ENCODE assay signal across 8 mouse cellular contexts in the genomic region with DNA sequence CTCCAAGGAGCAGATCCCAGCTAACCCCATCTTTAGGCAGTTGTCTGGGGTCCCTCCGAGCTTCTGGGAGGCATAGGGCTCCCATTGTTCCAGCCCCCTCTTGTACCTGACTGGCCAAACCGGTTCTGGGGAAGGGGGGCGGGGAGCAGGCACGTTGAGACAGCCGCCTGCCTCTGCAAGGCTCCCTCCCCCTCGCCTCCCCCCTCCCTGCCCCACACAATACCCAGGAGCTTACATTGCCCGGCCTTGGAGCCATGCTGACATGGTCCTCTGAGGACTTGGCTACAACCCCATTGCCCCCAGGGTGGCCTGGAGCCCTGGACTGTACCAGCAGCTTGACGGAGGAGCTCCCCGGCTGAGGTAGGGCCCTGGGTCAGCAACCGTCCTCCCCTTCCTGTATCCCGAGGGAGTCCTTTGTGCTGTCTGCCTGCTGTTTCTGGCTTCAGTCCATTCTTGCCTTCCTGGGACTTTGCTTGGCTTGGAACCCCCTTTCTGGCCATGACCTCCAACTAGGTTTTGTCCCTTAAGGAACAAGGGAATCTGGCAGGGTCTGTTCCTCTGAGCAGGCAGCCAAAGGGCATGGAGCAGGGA. TPM values are rescaled to one million over a fixed set of nuclear protein-coding genes. Genes with fewer than 3 reads are reported as not detected.
DNase-seq lines count a peak whose midpoint lies in the region; ATAC-seq and TF ChIP-seq lines count a peak whose summit lies in the region.
"Had no signal": no experiment of that assay in that cellular context is flagged by ENCODE, and none has a peak within 500 bp of the region (broad histone marks: within the 10 kb centered on the region; RNA-seq: fewer than 3 reads in every experiment).

No protein-coding gene starts in this region.

- H3K4me1 ChIP-seq in heart, embryonic 13.5 days, result peaks cover 77% of the 10 kb centered on the region
- H3K4me1 ChIP-seq in limb, embryonic 14.5 days (ENCODE audit: control insufficient read depth, insufficient read depth, low read length), result peaks cover 60% of the 10 kb centered on the region

- WGBS in heart, embryonic 13.5 days, result 15% methylated on average over 11 of the region's 11 CpGs
- WGBS in limb, embryonic 14.5 days, result 7% methylated on average over 11 of the region's 11 CpGs

- DNase-seq in layer of hippocampus, adult 2 months (ENCODE audit: low spot score in 2 of 2), result peak in 1 of 2 experiments; percentile 74
- no peak for DNase-seq in layer of hippocampus, postnatal 25 days (ENCODE audit: extremely low spot score in 1 of 2, low spot score in 1 of 2)
- DNase-seq in adrenal gland, postnatal 36 days, result peak; percentile 47 to 57
- no peak for DNase-seq in limb, embryonic 14.5 days (ENCODE audit: low spot score)
- no peak for DNase-seq in gastrocnemius, adult 8-10 months (ENCODE audit: low spot score in 2 of 2)
- no peak for DNase-seq in spleen, postnatal 36 days (ENCODE audit: low spot score in 2 of 2)

- no peak for ATAC-seq in heart, embryonic 13.5 days (ENCODE audit: extremely low read depth, insufficient number of reproducible peaks, low FRiP score, low TSS enrichment)
- no peak for ATAC-seq in limb, embryonic 14.5 days (ENCODE audit: low FRiP score, low read depth)

- TF ChIP-seq CTCF in layer of hippocampus, adult 2 months (conservative IDR thresholded peaks at IDR 0.05), result no peak

- peak overlapping the region; percentile 42; the same call in 1 of the 2 replicates for H3K9ac ChIP-seq in heart, embryonic 13.5 days
- H3K9ac ChIP-seq in limb, embryonic 14.5 days (ENCODE audit: low read depth, low read length, severe bottlenecking), result no peak overlapping the region; the same call in 1 of the 2 replicates

- no peak for TF ChIP-seq POLR2A in limb, embryonic 14.5 days (IDR thresholded peaks at IDR 0.05; ENCODE audit: borderline replicate concordance, extremely low read depth, insufficient read depth, insufficient read length)

- H3K9me3 ChIP-seq in heart, embryonic 13.5 days, result no peaks in the 10 kb centered on the region
- H3K9me3 ChIP-seq in limb, embryonic 14.5 days (ENCODE audit: control insufficient read depth, low read length), result no peaks in the 10 kb centered on the region

- peak overlapping the region; percentile 64 for H3K27ac ChIP-seq in layer of hippocampus, adult 2 months
- H3K27ac ChIP-seq in heart, embryonic 13.5 days (replicated peaks), result no peak overlapping the region; the same call in 1 of the 2 replicates
- H3K27ac ChIP-seq in limb, embryonic 14.5 days (replicated peaks; ENCODE audit: low read depth, low read length), result no peak overlapping the region

- H3K36me3 ChIP-seq in heart, embryonic 13.5 days, result no peaks in the 10 kb centered on the region
- H3K36me3 ChIP-seq in limb, embryonic 14.5 days (ENCODE audit: control insufficient read depth, insufficient read depth, low read length), result no peaks in the 10 kb centered on the region

- H3K27me3 ChIP-seq in heart, embryonic 13.5 days (replicated peaks), result peaks cover 98% of the 10 kb centered on the region
- H3K27me3 ChIP-seq in limb, embryonic 14.5 days (ENCODE audit: control insufficient read depth, insufficient read depth, low read length), result peaks cover 55% of the 10 kb centered on the region

- peak overlapping the region; percentile 23 for H3K4me2 ChIP-seq in heart, embryonic 13.5 days
- H3K4me2 ChIP-seq in limb, embryonic 14.5 days (replicated peaks; ENCODE audit: low read depth, low read length, severe bottlenecking), result peak overlapping the region; percentile 29

- no peak overlapping the region for H3K4me3 ChIP-seq in layer of hippocampus, adult 2 months
- peak overlapping the region; percentile 15 for H3K4me3 ChIP-seq in heart, embryonic 13.5 days
- peak overlapping the region; percentile 23 for H3K4me3 ChIP-seq in limb, embryonic 14.5 days (replicated peaks; ENCODE audit: low read length)

RNA-seq across cellular contexts. Expression of a gene that starts 3.4 kb away (rescaled TPM):
- 10 to 100 TPM; 15.5 to 16.2 TPM for total RNA-seq in layer of hippocampus, adult 2 months (2021)
- 10 to 100 TPM; 15.1 to 21.6 TPM for total RNA-seq in layer of hippocampus, postnatal 25 days (2021)
- 10 to 100 TPM; 31.2 to 75.4 TPM for total RNA-seq in adrenal gland, postnatal 36 days (2021)
- polyA plus RNA-seq in heart, embryonic 13.5 days (2015; fragmentation: Nextera tagmentation; extraction: Ambion mirVana), result 2.2 and 3.1 TPM in 2 replicates
- polyA plus RNA-seq in limb, embryonic 14.5 days (2012; rRNA removed), result 20.4 and 21.8 TPM in 2 replicates
- polyA plus RNA-seq in limb, embryonic 14.5 days (2014; fragmentation: Nextera tagmentation; extraction: Ambion mirVana), result 15.3 and 18.7 TPM in 2 replicates
- total RNA-seq in gastrocnemius, adult 8-10 months (2022), result 1 to 10 TPM in 1 of 4 experiments, under 1 TPM in 3; 0.10 to 1.1 (median 0.22) TPM
- total RNA-seq: neutrophil, adult 5-6 weeks had no signal

RNA-seq across cellular contexts. Expression of a gene that starts 29.0 kb away (rescaled TPM):
- total RNA-seq in layer of hippocampus, adult 2 months (2021), result 1 to 10 TPM; 2.5 to 5.4 TPM
- 1 to 10 TPM; 2.7 to 4.0 TPM for total RNA-seq in layer of hippocampus, postnatal 25 days (2021)
- 1 to 10 TPM in 1 of 2 experiments, under 1 TPM in 1; 0.96 to 1.2 TPM for total RNA-seq in adrenal gland, postnatal 36 days (2021)
- 2.3 and 3.0 TPM in 2 replicates for polyA plus RNA-seq in heart, embryonic 13.5 days (2015; fragmentation: Nextera tagmentation; extraction: Ambion mirVana)
- 3.6 and 4.2 TPM in 2 replicates for polyA plus RNA-seq in limb, embryonic 14.5 days (2012; rRNA removed)
- polyA plus RNA-seq in limb, embryonic 14.5 days (2014; fragmentation: Nextera tagmentation; extraction: Ambion mirVana), result 5.5 and 6.1 TPM in 2 replicates
- 1 to 10 TPM in 1 of 4 experiments, not detected in 3; 1.4 TPM for total RNA-seq in gastrocnemius, adult 8-10 months (2022)

RNA-seq across cellular contexts. Expression of a gene that starts 58.3 kb away (rescaled TPM):
- 1 to 10 TPM in 1 of 2 experiments, under 1 TPM in 1; 0.86 to 1.3 TPM for total RNA-seq in layer of hippocampus, adult 2 months (2021)
- total RNA-seq in layer of hippocampus, postnatal 25 days (2021), result 1 to 10 TPM in 1 of 2 experiments, under 1 TPM in 1; 0.99 to 1.4 TPM
- 10 to 100 TPM; 14.4 to 23.6 TPM for total RNA-seq in adrenal gland, postnatal 36 days (2021)
- polyA plus RNA-seq in heart, embryonic 13.5 days (2015; fragmentation: Nextera tagmentation; extraction: Ambion mirVana), result 4.0 and 4.3 TPM in 2 replicates
- polyA plus RNA-seq in limb, embryonic 14.5 days (2012; rRNA removed), result 9.4 and 13.1 TPM in 2 replicates
- polyA plus RNA-seq in limb, embryonic 14.5 days (2014; fragmentation: Nextera tagmentation; extraction: Ambion mirVana), result 2.2 and 2.4 TPM in 2 replicates
- total RNA-seq in gastrocnemius, adult 8-10 months (2022), result 1 to 10 TPM in 3 of 4 experiments, under 1 TPM in 1; 0.85 to 2.0 (median 1.8) TPM

Comparison
In these comparisons a context has a peak if more than half of its experiments do, and no peak if none do; other contexts are left out.
1. DNase-seq: peak in adrenal gland, postnatal 36 days (2 of 2); none in layer of hippocampus, postnatal 25 days (0 of 2), limb, embryonic 14.5 days (single experiment), gastrocnemius, adult 8-10 months (0 of 2) and spleen, postnatal 36 days (0 of 2).
2. RNA of a gene that starts 3.4 kb away (total RNA-seq): 31.2 to 75.4 TPM in adrenal gland, postnatal 36 days, 15.1 to 21.6 TPM in layer of hippocampus, postnatal 25 days and 15.5 to 16.2 TPM in layer of hippocampus, adult 2 months; 0.10 to 1.1 TPM in gastrocnemius, adult 8-10 months; every median in the first group is over 4 times any median in the second.
3. RNA of a gene that starts 58.3 kb away (total RNA-seq): 14.4 to 23.6 TPM in adrenal gland, postnatal 36 days; 0.85 to 2.0 TPM in gastrocnemius, adult 8-10 months, 0.99 to 1.4 TPM in layer of hippocampus, postnatal 25 days and 0.86 to 1.3 TPM in layer of hippocampus, adult 2 months; every median in the first group is over 4 times any median in the second.